Mouse (Mus musculus): ENCODE results near the gene Gm44503. TPM values are rescaled to one million over a fixed set of nuclear protein-coding genes. Genes with fewer than 3 reads are reported as not detected.

Gm44503 gene
- total and polyA plus RNA-seq, 3 experiments: 0.31 to 0.34 TPM; not detected in 1

GRCm38 (mm10) chr9:73001314-73002011 is 42.8 kb downstream of the Gm44503 start:
- Histone ChIP-seq H3K9ac (ENCODE audit: low read depth, low read length) (no peak overlapping the region), H3K79me2 (replicated peaks; ENCODE audit: control insufficient read depth, insufficient read depth, low read length) (no peaks in the 10 kb centered on the region), H3K36me3 (ENCODE audit: control insufficient read depth, insufficient read depth, low read length) (no peaks in the 10 kb centered on the region), H3K27ac (no peak overlapping the region), H3K27me3 (ENCODE audit: control insufficient read depth, insufficient read depth, low read length) (no peaks in the 10 kb centered on the region), H3K4me3 (no peak overlapping the region), H3K4me1 (ENCODE audit: control insufficient read depth, insufficient read depth, low read length) (no peaks in the 10 kb centered on the region)
- TF ChIP-seq POLR2A (IDR thresholded peaks at IDR 0.05; ENCODE audit: insufficient read depth, low read depth, low read length) (no peak), EP300 (IDR thresholded peaks at IDR 0.05; ENCODE audit: insufficient read depth, low read depth, low read length) (no peak)
- no peak for DNase-seq
- WGBS: 89% methylated on average over 13 of the region's 13 CpGs
- intact Hi-C loops (cut with DNase I): no loop called here

GRCm38 (mm10) chr9:73002177-73002576 is 43.5 kb downstream of the Gm44503 start:
- TF ChIP-seq EP300 (IDR thresholded peaks at IDR 0.05; ENCODE audit: insufficient read depth, low read depth, low read length) (no peak), CTCF (IDR thresholded peaks at IDR 0.05) (no peak)
- Histone ChIP-seq H3K9ac (ENCODE audit: low read depth, low read length) (no peak overlapping the region), H3K27me3 (ENCODE audit: control insufficient read depth, insufficient read depth, low read length) (no peaks in the 10 kb centered on the region), H3K4me3 (no peak overlapping the region), H3K4me1 (ENCODE audit: control insufficient read depth, insufficient read depth, low read length) (no peaks in the 10 kb centered on the region), H3K27ac (no peak overlapping the region), H3K79me2 (replicated peaks; ENCODE audit: control insufficient read depth, insufficient read depth, low read length) (no peaks in the 10 kb centered on the region), H3K36me3 (ENCODE audit: control insufficient read depth, insufficient read depth, low read length) (no peaks in the 10 kb centered on the region)
- intact Hi-C loops (cut with DNase I): no loop called here
- WGBS: 69% methylated on average over 3 of the region's 3 CpGs
- DNase-seq: no peak

DNA sequence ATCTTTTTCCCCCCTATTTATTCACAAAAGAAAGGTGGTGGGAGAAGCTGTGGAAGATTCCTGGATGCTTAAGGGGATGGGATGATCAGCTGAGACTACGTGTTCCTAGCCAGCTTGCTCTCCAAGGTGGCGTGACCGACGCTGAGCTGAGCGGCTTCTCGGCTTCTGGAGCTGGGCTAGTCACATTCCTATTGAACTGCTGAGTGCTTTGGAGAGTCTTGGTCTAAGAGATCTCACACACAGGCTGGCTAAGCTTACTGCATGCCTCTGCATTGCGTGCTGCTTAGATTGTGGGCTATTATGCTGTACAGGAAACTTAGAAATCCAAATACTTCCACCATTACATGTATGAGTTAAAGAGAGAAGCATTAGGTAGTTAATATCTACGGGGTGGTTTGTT is 45.4 kb downstream of the Gm44503 start:
- H3K79me2 ChIP-seq (replicated peaks; ENCODE audit: control insufficient read depth, insufficient read depth, low read length): no peaks in the 10 kb centered on the region
- intact Hi-C loops (cut with DNase I): no loop called here
- H3K4me1 ChIP-seq (ENCODE audit: control insufficient read depth, insufficient read depth, low read length): no peaks in the 10 kb centered on the region
- WGBS: 84% methylated on average over 8 of the region's 8 CpGs
- no peak overlapping the region for H3K4me3 ChIP-seq
- no peak for TF ChIP-seq CTCF (IDR thresholded peaks at IDR 0.05)
- no peak for TF ChIP-seq POLR2A (IDR thresholded peaks at IDR 0.05; ENCODE audit: insufficient read depth, low read depth, low read length)
- TF ChIP-seq EP300 (IDR thresholded peaks at IDR 0.05; ENCODE audit: insufficient read depth, low read depth, low read length): no peak
- H3K36me3 ChIP-seq (ENCODE audit: control insufficient read depth, insufficient read depth, low read length): no peaks in the 10 kb centered on the region
- DNase-seq: no peak
- H3K27ac ChIP-seq: no peak overlapping the region
- no peaks in the 10 kb centered on the region for H3K27me3 ChIP-seq (ENCODE audit: control insufficient read depth, insufficient read depth, low read length)
- no peak overlapping the region for H3K9ac ChIP-seq (ENCODE audit: low read depth, low read length)

GRCm38 (mm10) chr9:73005106-73005505 is 46.5 kb downstream of the Gm44503 start:
- Histone ChIP-seq H3K4me3 (no peak overlapping the region), H3K9ac (ENCODE audit: low read depth, low read length) (no peak overlapping the region), H3K27ac (no peak overlapping the region), H3K27me3 (ENCODE audit: control insufficient read depth, insufficient read depth, low read length) (no peaks in the 10 kb centered on the region), H3K4me1 (ENCODE audit: control insufficient read depth, insufficient read depth, low read length) (no peaks in the 10 kb centered on the region), H3K36me3 (ENCODE audit: control insufficient read depth, insufficient read depth, low read length) (no peaks in the 10 kb centered on the region), H3K79me2 (replicated peaks; ENCODE audit: control insufficient read depth, insufficient read depth, low read length) (no peaks in the 10 kb centered on the region)
- intact Hi-C loops (cut with DNase I): no loop called here
- 82% methylated on average over 6 of the region's 6 CpGs for WGBS
- TF ChIP-seq POLR2A (IDR thresholded peaks at IDR 0.05; ENCODE audit: insufficient read depth, low read depth, low read length) (no peak), CTCF (IDR thresholded peaks at IDR 0.05) (no peak), EP300 (IDR thresholded peaks at IDR 0.05; ENCODE audit: insufficient read depth, low read depth, low read length) (no peak)
- no peak for DNase-seq

DNA sequence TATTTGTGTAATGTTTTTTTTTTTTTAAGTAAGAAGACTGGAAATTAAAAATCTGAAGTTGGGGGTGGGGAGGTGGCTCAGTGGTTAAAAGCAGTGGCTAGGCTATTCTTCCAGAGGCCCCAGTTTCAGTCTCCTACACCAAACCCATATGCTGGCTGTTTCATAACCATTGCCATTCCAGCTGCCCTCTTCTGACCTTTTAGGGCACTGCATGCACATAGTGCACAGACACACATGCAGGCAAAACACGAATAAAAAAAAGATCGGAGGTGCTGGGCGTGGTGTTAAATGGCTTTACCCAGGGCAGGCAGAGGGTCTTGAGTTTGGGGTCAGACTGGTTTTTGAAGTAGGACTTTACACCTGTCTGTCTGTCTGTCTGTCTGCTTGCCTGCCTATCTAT is 47.5 kb downstream of the Gm44503 start:
- Histone ChIP-seq H3K27ac (no peak overlapping the region), H3K4me3 (no peak overlapping the region), H3K27me3 (ENCODE audit: control insufficient read depth, insufficient read depth, low read length) (no peaks in the 10 kb centered on the region), H3K36me3 (ENCODE audit: control insufficient read depth, insufficient read depth, low read length) (no peaks in the 10 kb centered on the region), H3K79me2 (replicated peaks; ENCODE audit: control insufficient read depth, insufficient read depth, low read length) (no peaks in the 10 kb centered on the region), H3K4me1 (ENCODE audit: control insufficient read depth, insufficient read depth, low read length) (no peaks in the 10 kb centered on the region), H3K9ac (ENCODE audit: low read depth, low read length) (no peak overlapping the region)
- TF ChIP-seq POLR2A (IDR thresholded peaks at IDR 0.05; ENCODE audit: insufficient read depth, low read depth, low read length) (no peak), CTCF (IDR thresholded peaks at IDR 0.05) (peak; percentile 29; the same call in 1 of the 2 replicates), EP300 (IDR thresholded peaks at IDR 0.05; ENCODE audit: insufficient read depth, low read depth, low read length) (no peak)
- 93% methylated on average over 3 of the region's 3 CpGs for WGBS
- intact Hi-C loops (cut with DNase I): no loop called here
- no peak for DNase-seq

GRCm38 (mm10) chr9:73008384-73008783 is 49.7 kb downstream of the Gm44503 start:
- 56% methylated on average over 3 of the region's 3 CpGs for WGBS
- TF ChIP-seq POLR2A (IDR thresholded peaks at IDR 0.05; ENCODE audit: insufficient read depth, low read depth, low read length) (no peak), CTCF (IDR thresholded peaks at IDR 0.05) (no peak), EP300 (IDR thresholded peaks at IDR 0.05; ENCODE audit: insufficient read depth, low read depth, low read length) (no peak)
- H3K36me3 ChIP-seq (ENCODE audit: control insufficient read depth, insufficient read depth, low read length): no peaks in the 10 kb centered on the region

More at GRCm38 (mm10) chr9:73008384-73008783, 49.7 kb downstream of the Gm44503 start:
- no peak overlapping the region for H3K9ac ChIP-seq (ENCODE audit: low read depth, low read length)
- intact Hi-C loops (cut with DNase I): no loop called here
- H3K4me3 ChIP-seq: no peak overlapping the region
- DNase-seq: no peak
- H3K4me1 ChIP-seq (ENCODE audit: control insufficient read depth, insufficient read depth, low read length): no peaks in the 10 kb centered on the region
- H3K27ac ChIP-seq: no peak overlapping the region
- no peaks in the 10 kb centered on the region for H3K27me3 ChIP-seq (ENCODE audit: control insufficient read depth, insufficient read depth, low read length)
- no peaks in the 10 kb centered on the region for H3K79me2 ChIP-seq (replicated peaks; ENCODE audit: control insufficient read depth, insufficient read depth, low read length)
